Mouse (Mus musculus) brain, embryonic 14.5 days (tissue): Measurements from ENCODE around the gene Alk. TPM values are rescaled to one million over a fixed set of nuclear protein-coding genes. Genes with fewer than 3 reads are reported as not detected.
A peak's percentile ranks its signal among the peaks of the same experiment; 100 is the strongest.

Experiments used
- DNase-seq: peaks from one replicate; pipeline ENCODE4 v3.0.0-alpha.2; 2011; ENCODE audit warnings: low read depth
- CTCF ChIP-seq: fragments of 200-500 bp; IDR thresholded peaks from 2 replicates; pipeline ENCODE4 v1.5.1; 2012; ENCODE audit warnings: inconsistent platforms, mild to moderate bottlenecking, moderate library complexity, borderline replicate concordance; ENCODE audit not compliant: insufficient read depth, insufficient read length; ENCODE audit errors: extremely low read depth
- POLR2A ChIP-seq: fragments of 200-500 bp; IDR thresholded peaks from 2 replicates; pipeline ENCODE4 v1.6.1; 2012; ENCODE audit warnings: mild to moderate bottlenecking, inconsistent platforms, borderline replicate concordance; ENCODE audit not compliant: poor library complexity, insufficient read depth, insufficient read length, severe bottlenecking; ENCODE audit errors: extremely low read depth
- polyA plus RNA-seq: library from polyadenylated mRNA; depleted of rRNA; stranded (reverse); fragments of >200 nt; gene quantifications from 2 replicates; pipeline ENCODE4 v1.2.3, GENCODE M21; 2012

Gene Alk
- polyA plus RNA-seq, 1 experiment, result 3.7 TPM

- DNase-seq, result peak; percentile 89
Measured at GRCm38 (mm10) chr17:72250482-72251405, 353.7 kb downstream of the Alk start.

GRCm38 (mm10) chr17:72242036-72242435 is 362.4 kb downstream of the Alk start:
- peak; percentile 50 for DNase-seq
- TF ChIP-seq POLR2A (no peak), CTCF (peak; percentile 73)

More at GRCm38 (mm10) chr17:72250482-72251405, 353.7 kb downstream of the Alk start:
- no peak for TF ChIP-seq CTCF
- no peak for TF ChIP-seq POLR2A

DNA sequence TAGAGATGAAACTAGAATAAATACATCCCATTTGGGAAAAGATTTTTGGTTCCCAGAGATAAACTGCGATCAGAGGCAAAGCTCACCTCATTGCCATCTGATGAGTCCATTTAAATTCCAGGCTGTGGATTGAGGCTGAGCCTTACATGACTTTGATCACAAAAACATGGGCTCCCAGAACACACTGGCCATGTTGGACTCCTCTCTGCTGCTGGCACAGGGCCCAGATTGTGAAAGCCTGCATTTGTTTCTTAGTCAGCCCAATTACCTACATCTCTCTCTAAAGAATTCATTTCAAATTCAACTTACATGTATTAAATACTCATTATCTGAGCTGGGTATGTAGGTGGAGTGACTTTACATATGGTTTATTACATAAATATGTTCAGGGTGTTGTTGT is 367.1 kb downstream of the Alk start:
- TF ChIP-seq POLR2A (no peak), CTCF (no peak)
- DNase-seq, result peak; percentile 88

DNA sequence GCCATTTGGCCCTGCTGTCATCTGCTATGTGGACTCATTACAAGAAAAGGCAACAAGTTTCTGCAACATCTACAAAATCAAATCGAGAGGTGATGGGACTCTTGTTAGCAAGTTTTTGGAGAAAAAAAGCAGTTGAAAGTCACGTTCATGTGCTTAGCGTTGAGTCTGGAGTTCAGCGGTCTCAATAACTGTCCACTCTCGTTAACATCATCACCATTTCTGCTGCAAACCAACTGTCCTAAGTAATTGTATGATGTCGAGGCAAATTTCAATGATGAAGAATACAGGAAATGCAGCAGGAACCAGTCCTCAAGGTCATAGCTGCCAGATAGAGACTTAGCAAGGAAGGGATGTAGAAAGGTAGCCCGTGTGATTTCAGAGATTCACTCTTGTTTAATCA is 373.5 kb downstream of the Alk start:
- no peak for DNase-seq

DNA sequence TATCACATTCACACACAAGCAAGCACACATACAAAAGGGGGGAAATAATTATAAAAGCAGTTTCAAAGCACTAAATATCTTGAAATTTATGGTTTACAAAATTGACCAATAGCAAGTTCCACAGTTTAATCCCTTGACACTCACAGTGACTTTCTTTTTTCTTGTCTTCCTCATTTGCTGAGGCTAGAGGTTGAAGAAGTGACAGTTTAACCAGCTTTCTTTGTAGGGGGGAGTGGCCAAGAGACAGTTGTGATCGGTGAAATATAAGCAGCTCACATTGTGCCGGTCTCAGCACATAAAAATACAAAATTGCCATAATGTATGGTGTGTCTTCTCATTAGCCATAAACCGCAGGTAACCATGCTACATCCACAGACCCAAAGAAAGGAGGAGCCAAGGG is 385.6 kb downstream of the Alk start:
- DNase-seq, result no peak
- TF ChIP-seq CTCF (no peak), POLR2A (no peak)

More for the DNA sequence above, 373.5 kb downstream of the Alk start:
- TF ChIP-seq CTCF (no peak), POLR2A (no peak)

- TF ChIP-seq POLR2A, result no peak
- TF ChIP-seq CTCF, result no peak
- DNase-seq, result peak; percentile 79
Measured at GRCm38 (mm10) chr17:72197576-72197975, 406.9 kb downstream of the Alk start.

- DNase-seq, result peak; percentile 92
- TF ChIP-seq CTCF (no peak), POLR2A (no peak)
Measured at GRCm38 (mm10) chr17:72194976-72195650, 409.3 kb downstream of the Alk start.

DNA sequence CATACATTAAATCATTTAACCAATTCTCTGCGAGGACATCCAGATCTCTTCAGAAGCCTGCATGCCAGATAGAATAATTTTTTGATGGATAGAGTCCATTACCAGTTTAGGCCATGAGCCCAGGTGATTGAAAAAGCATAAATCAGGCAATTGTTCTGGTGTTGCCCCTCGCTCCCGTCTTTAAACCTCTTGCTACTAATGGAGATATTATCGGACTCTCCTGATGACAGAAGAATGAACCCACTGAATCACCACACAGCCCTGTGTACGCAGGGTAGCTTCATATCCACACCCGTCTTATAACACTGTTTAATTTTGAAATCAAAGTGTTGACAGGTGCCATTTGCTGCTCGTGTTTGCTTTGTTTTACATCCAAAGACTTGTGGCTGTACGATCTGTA is 413.9 kb downstream of the Alk start:
- TF ChIP-seq POLR2A, result no peak
- no peak for TF ChIP-seq CTCF
- no peak for DNase-seq

DNA sequence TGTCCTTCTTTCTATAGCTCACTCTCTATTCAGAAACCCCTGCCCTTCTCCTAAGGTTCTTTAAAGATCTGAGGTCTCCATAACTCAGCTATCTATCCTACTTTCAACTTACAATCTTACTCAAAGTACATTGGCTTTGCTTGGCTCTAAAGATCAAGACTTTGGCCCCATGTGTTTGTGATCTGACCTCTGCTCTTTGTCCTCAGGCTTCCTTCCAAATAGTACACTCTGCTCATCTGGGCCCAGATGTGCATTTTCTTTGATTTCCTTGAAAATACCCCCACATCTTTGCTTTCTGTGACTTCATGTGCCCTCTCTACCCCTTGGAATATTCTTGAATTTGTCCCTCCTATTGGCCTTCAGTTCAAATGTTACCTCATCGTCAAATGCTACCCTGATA is 417.4 kb downstream of the Alk start:
- TF ChIP-seq POLR2A (no peak), CTCF (no peak)
- no peak for DNase-seq

GRCm38 (mm10) chr17:72182414-72182813 is 422.0 kb downstream of the Alk start:
- TF ChIP-seq POLR2A (no peak), CTCF (no peak)

DNA sequence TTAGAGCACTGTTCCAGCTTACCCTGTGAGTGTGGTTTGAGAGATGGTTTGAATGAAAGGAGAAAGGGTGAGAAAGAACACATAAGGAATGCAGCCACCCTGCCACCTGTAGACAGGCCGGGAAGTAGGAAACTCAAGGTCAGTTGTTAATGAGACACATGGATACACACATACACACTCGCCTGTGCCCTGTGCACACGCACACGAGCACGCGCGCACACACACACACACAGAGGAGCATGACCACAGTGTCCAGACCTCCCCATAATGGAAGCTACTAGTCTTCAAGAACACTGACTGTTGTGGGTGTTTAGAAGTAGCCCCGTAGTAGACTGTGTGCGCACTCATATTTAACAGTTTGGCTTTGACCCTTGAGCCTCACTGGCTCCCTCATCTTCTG is 424.2 kb downstream of the Alk start:
- TF ChIP-seq POLR2A, result no peak
- TF ChIP-seq CTCF, result no peak
- no peak for DNase-seq

More at GRCm38 (mm10) chr17:72182414-72182813, 422.0 kb downstream of the Alk start:
- no peak for DNase-seq

DNA sequence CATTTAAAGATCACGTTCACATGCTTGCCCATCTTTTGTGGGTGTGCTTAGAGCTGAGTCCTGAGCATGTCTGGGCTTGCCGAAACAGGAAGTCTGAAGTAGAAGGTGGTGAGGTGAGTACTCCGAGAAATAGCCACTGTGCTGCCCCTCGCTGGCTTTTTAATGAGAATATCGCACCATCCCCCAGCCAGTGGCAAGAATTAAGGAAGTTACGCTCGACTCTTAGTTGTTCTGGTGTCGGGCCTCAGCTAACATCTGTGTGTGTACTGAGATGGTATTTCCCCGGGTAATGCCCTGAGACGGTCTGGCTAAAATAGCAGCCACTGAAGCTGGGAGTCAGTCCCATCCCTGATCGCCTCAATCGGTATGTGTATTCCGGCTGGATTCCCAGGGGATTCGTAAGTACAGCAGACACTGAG is 424.7 kb downstream of the Alk start:
- DNase-seq, result no peak
- TF ChIP-seq POLR2A, result no peak
- no peak for TF ChIP-seq CTCF

GRCm38 (mm10) chr17:72173778-72174177 is 430.6 kb downstream of the Alk start:
- no peak for DNase-seq

More at GRCm38 (mm10) chr17:72173778-72174177, 430.6 kb downstream of the Alk start:
- TF ChIP-seq CTCF, result no peak
- no peak for TF ChIP-seq POLR2A
